ENCODE assay signal across 8 mouse cellular contexts in the genomic region with DNA sequence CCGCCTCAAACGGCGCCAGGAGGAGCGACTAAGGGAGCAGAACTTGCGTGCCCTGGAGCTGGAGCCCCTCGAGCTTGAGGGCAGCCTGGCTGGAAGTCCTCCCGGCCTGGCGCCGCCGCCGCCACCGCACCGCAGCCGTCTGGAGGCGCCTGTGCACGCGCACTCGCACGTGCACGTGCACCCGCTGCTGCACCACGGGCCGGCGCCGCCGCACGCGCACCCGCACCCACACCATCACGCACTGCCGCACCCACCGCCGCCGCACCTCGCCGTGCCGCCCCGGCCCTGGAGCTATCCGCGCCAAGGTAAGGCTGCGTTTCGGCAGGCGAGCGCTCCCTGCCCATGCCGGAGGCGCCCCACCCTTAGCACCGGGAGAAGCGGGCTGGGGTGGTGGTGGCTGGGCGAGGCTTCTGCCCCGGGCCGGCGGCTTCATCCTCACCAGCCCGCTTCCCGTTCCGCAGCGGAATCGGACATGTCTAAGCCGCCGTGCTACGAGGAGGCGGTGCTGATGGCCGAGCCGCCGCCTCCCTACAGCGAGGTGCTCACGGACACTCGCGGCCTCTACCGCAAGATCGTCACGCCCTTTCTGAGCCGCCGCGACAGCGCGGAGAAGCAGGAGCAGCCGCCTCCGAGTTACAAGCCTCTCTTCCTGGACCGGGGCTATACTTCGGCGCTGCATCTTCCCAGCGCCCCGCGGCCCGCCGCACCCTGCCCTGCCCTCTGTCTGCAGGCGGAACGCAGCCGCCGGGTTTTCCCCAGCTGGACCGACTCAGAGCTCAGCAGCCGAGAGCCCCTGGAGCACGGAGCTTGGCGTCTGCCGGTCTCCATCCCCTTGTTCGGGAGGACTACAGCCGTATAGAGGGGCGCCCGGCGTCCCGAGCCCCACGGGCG. TPM values are rescaled to one million over a fixed set of nuclear protein-coding genes. Genes with fewer than 3 reads are reported as not detected.
DNase-seq lines count a peak whose midpoint lies in the region; ATAC-seq and TF ChIP-seq lines count a peak whose summit lies in the region.

No protein-coding gene starts in this region.

- H3K9ac ChIP-seq in kidney, embryonic 16.5 days (replicated peaks; ENCODE audit: low read length): peak overlapping the region; percentile 78
- H3K9ac ChIP-seq in lung, embryonic 14.5 days: peak overlapping the region; percentile 63

- WGBS in cerebellum, adult 2 months: under 1% methylated on average over 103 of the region's 103 CpGs
- under 1% methylated on average over 98 of the region's 103 CpGs for WGBS in kidney, embryonic 16.5 days
- under 1% methylated on average over 103 of the region's 103 CpGs for WGBS in lung, embryonic 14.5 days

- TF ChIP-seq POLR2A in cerebellum, adult 2 months (IDR thresholded peaks at IDR 0.05; ENCODE audit: borderline replicate concordance, insufficient read depth, low read length): no peak

- H3K9me3 ChIP-seq in kidney, embryonic 16.5 days (ENCODE audit: low read length): no peaks in the 10 kb centered on the region
- no peaks in the 10 kb centered on the region for H3K9me3 ChIP-seq in lung, embryonic 14.5 days (ENCODE audit: low read depth, low read length)

- peaks cover 34% of the 10 kb centered on the region for H3K36me3 ChIP-seq in kidney, embryonic 16.5 days (ENCODE audit: insufficient read depth, low read length)
- H3K36me3 ChIP-seq in lung, embryonic 14.5 days (ENCODE audit: insufficient read depth): peaks cover 40% of the 10 kb centered on the region

- no peak overlapping the region for H3K27ac ChIP-seq in cerebellum, adult 2 months (ENCODE audit: insufficient read depth, low read length)
- H3K27ac ChIP-seq in kidney, embryonic 16.5 days (ENCODE audit: low read length): peak overlapping the region; percentile 44
- peak overlapping the region; percentile 60; the same call in 1 of the 2 replicates for H3K27ac ChIP-seq in lung, embryonic 14.5 days (ENCODE audit: low read depth)

- ATAC-seq in frontal cortex, adult (ENCODE audit: low TSS enrichment): peak; percentile 24
- peak; percentile 63 for ATAC-seq in kidney, embryonic 16.5 days (ENCODE audit: low FRiP score, low TSS enrichment)
- ATAC-seq in lung, embryonic 14.5 days (ENCODE audit: insufficient read depth): peak; percentile 56

- no peak for TF ChIP-seq CTCF in cerebellum, adult 2 months (IDR thresholded peaks at IDR 0.05; ENCODE audit: borderline replicate concordance, insufficient read depth, low read depth, low read length)
- peak; percentile 26; the same call in 1 of the 2 replicates for TF ChIP-seq CTCF in lung, embryonic 14.5 days (IDR thresholded peaks at IDR 0.05; ENCODE audit: low read depth)

- H3K4me2 ChIP-seq in kidney, embryonic 16.5 days (replicated peaks; ENCODE audit: low read depth, low read length): peak overlapping the region; percentile 100
- peak overlapping the region; percentile 96 for H3K4me2 ChIP-seq in lung, embryonic 14.5 days

- peak overlapping the region; percentile 50 for H3K4me3 ChIP-seq in cerebellum, adult 2 months (replicated peaks; ENCODE audit: insufficient read depth, low read depth, low read length)
- peak overlapping the region; percentile 63 for H3K4me3 ChIP-seq in kidney, embryonic 16.5 days (ENCODE audit: low read length)
- peak overlapping the region; percentile 56 for H3K4me3 ChIP-seq in lung, embryonic 14.5 days (ENCODE audit: low read depth, low read length)

- peaks cover 16% of the 10 kb centered on the region for H3K4me1 ChIP-seq in cerebellum, adult 2 months (ENCODE audit: control insufficient read depth, insufficient read depth, low read length)
- H3K4me1 ChIP-seq in kidney, embryonic 16.5 days (ENCODE audit: insufficient read depth, low read length): peaks cover 25% of the 10 kb centered on the region
- H3K4me1 ChIP-seq in lung, embryonic 14.5 days (ENCODE audit: insufficient read depth): no peaks in the 10 kb centered on the region

- H3K27me3 ChIP-seq in cerebellum, adult 2 months (ENCODE audit: control insufficient read depth, insufficient read depth, low read length): no peaks in the 10 kb centered on the region
- H3K27me3 ChIP-seq in kidney, embryonic 16.5 days (ENCODE audit: insufficient read depth, low read length): no peaks in the 10 kb centered on the region
- H3K27me3 ChIP-seq in lung, embryonic 14.5 days (ENCODE audit: insufficient read depth, low read length): 0 out of 2 replicates have a peak, but pooled peaks cover 8% of the 10 kb centered on the region

- peak; percentile 81 for DNase-seq in 3134 (ENCODE audit: extremely low read depth, insufficient read length, low spot score)
- peak; percentile 33 to 48 for DNase-seq in CD8-positive naive resting alpha-beta T cell, adult 2 months (ENCODE audit: low read depth in 2 of 2, low spot score in 2 of 2)
- DNase-seq in cerebellum, adult 2 months: peak; percentile 70 to 77
- peak; percentile 78 for DNase-seq in lung, embryonic 14.5 days
- DNase-seq in retina, embryonic 14.5 days (ENCODE audit: low spot score): peak; percentile 70
- DNase-seq in ovary, adult 18-20 months (ENCODE audit: low spot score): no peak

RNA-seq across cellular contexts. Expression of a gene that starts 8.3 kb away (rescaled TPM):
- polyA plus RNA-seq in cerebellum, adult 2 months (2012; rRNA removed): 10.7 and 13.0 TPM in 2 replicates
- polyA plus RNA-seq in kidney, embryonic 16.5 days (2015; fragmentation: Nextera tagmentation; extraction: Ambion mirVana): 0.37 and 0.59 TPM in 2 replicates
- 0.46 and 0.53 TPM in 2 replicates for polyA plus RNA-seq in lung, embryonic 14.5 days (2014; fragmentation: Nextera tagmentation; extraction: Ambion mirVana)

RNA-seq across cellular contexts. Expression of a gene that starts 15.5 kb away (rescaled TPM):
- 97.4 and 108 TPM in 2 replicates for polyA plus RNA-seq in cerebellum, adult 2 months (2012; rRNA removed)
- 177 and 194 TPM in 2 replicates for polyA plus RNA-seq in kidney, embryonic 16.5 days (2015; fragmentation: Nextera tagmentation; extraction: Ambion mirVana)
- 135 and 153 TPM in 2 replicates for polyA plus RNA-seq in lung, embryonic 14.5 days (2014; fragmentation: Nextera tagmentation; extraction: Ambion mirVana)

RNA-seq across cellular contexts. Expression of a gene that starts 27.5 kb away (rescaled TPM):
- 52.7 and 53.9 TPM in 2 replicates for polyA plus RNA-seq in cerebellum, adult 2 months (2012; rRNA removed)
- 17.4 and 25.6 TPM in 2 replicates for polyA plus RNA-seq in kidney, embryonic 16.5 days (2015; fragmentation: Nextera tagmentation; extraction: Ambion mirVana)
- 64.3 and 71.0 TPM in 2 replicates for polyA plus RNA-seq in lung, embryonic 14.5 days (2014; fragmentation: Nextera tagmentation; extraction: Ambion mirVana)

RNA-seq across cellular contexts. Expression of a gene that starts 41.1 kb away (rescaled TPM):
- polyA plus RNA-seq in cerebellum, adult 2 months (2012; rRNA removed): 66.8 and 67.2 TPM in 2 replicates
- polyA plus RNA-seq in kidney, embryonic 16.5 days (2015; fragmentation: Nextera tagmentation; extraction: Ambion mirVana): 162 and 169 TPM in 2 replicates
- 185 and 199 TPM in 2 replicates for polyA plus RNA-seq in lung, embryonic 14.5 days (2014; fragmentation: Nextera tagmentation; extraction: Ambion mirVana)

RNA-seq across cellular contexts. Expression of a gene that starts 45.8 kb away (rescaled TPM):
- 0.05 and 0.11 TPM in 2 replicates for polyA plus RNA-seq in cerebellum, adult 2 months (2012; rRNA removed)
- polyA plus RNA-seq in kidney, embryonic 16.5 days (2015; fragmentation: Nextera tagmentation; extraction: Ambion mirVana): 0.28 and 0.79 TPM in 2 replicates
- not detected in 2 replicates for polyA plus RNA-seq in lung, embryonic 14.5 days (2014; fragmentation: Nextera tagmentation; extraction: Ambion mirVana)
